Mouse (Mus musculus) hindbrain, embryonic 10.5 days (tissue): Measurements from ENCODE around the gene Cmtm2a. TPM values are rescaled to one million over a fixed set of nuclear protein-coding genes. Genes with fewer than 3 reads are reported as not detected.
"Not testable (repeated sequence)": the region's sequence is repeated elsewhere in the genome, so short reads cannot be mapped to it uniquely, and the experiment has no call there.

Source experiments
- DNase-seq: peaks from one replicate; pipeline ENCODE4 v3.0.0-alpha.2; 2017; ENCODE audit warnings: low spot score
- H3K27ac ChIP-seq: fragments of 300-500 bp; sonication (generic); 2 replicates; pipeline ENCODE4 v1.5.1; 2016; ENCODE audit warnings: mild to moderate bottlenecking, moderate library complexity
- H3K27me3 ChIP-seq: fragments of 300-500 bp; sonication (generic); 2 replicates; pipeline ENCODE4 v1.6.1; 2016; ENCODE audit warnings: mild to moderate bottlenecking; ENCODE audit not compliant: poor library complexity, insufficient read depth, severe bottlenecking
- H3K36me3 ChIP-seq: fragments of 300-500 bp; sonication (generic); 2 replicates; pipeline ENCODE4 v1.6.1; 2016; ENCODE audit warnings: mild to moderate bottlenecking, moderate library complexity
- H3K4me1 ChIP-seq: fragments of 300-500 bp; sonication (generic); replicated peaks from 2 replicates; pipeline ENCODE4 v1.6.1; 2016; ENCODE audit warnings: mild to moderate bottlenecking
- H3K4me3 ChIP-seq: fragments of 300-500 bp; sonication (generic); 2 replicates; pipeline ENCODE4 v1.5.1; 2016; ENCODE audit warnings: mild to moderate bottlenecking, moderate library complexity
- H3K9me3 ChIP-seq: fragments of 300-500 bp; sonication (generic); 2 replicates; pipeline ENCODE4 v1.6.1; 2016; ENCODE audit warnings: mild to moderate bottlenecking, moderate library complexity
- WGBS: fragments of 180-500 bp; shearing (Covaris S2); methylation state at CpG from one replicate; pipeline ENCODE4 v1.1.7; 2016; 5-methylcytosine and 5-hydroxymethylcytosine counted together
- polyA plus RNA-seq: library from polyadenylated mRNA; unstranded; fragments of >200 nt; fragmentation: Nextera tagmentation; extraction: Ambion mirVana; gene quantifications from 2 replicates; pipeline ENCODE4 v1.2.1, GENCODE M21; 2016

Cmtm2a gene
- polyA plus RNA-seq, result not detected in 2 replicates

DNA sequence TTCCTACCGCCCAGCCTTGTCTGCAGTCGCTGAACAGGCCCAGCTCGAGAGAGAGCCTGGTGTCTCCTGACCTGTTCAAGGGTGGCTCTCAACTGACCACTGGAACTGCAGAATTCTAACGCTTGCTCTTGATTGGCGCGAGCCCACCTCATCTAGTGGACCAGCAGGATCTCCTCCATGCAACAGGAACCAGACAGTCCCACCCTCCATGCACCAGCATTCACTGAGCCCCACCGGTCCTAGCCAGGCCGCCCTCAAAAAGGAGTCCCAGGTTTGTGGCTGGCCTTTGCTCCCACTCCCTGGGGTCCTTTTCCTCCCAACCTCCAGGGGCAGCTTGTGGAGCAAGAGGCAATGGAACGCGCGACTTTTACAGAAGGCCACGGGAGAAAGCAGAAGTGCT lies at the start of gene Cmtm2a:
TSS of gene Cmtm2a (minus strand) at position 101 of the 400 bp plus-strand sequence.
- 86% methylated on average over 12 of the region's 12 CpGs for WGBS
- not testable (repeated sequence) for H3K4me1 ChIP-seq, DNase-seq, H3K4me3 ChIP-seq, H3K27ac ChIP-seq, H3K27me3 ChIP-seq, H3K36me3 ChIP-seq, H3K9me3 ChIP-seq

DNA sequence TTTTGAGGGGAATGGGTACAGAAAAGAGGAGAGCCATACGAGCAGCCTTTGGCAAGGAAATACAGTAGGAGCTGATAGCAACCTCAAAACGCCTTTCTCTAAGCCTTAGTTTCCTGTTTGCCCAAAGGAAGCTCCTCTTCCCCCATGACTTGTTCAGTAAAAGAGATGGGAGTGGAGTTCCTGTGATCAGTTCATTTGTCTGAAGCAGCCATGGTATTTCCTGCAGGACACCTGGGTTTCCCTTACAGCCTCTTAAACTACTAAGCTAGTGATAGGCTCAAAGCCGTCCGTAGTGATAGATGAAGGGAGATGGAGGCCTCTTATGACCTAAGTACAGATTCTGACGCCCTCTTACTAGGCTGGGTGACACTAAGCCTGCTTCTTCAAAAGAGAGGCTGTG lies 49.4 kb upstream of the Cmtm2a start:
- no peaks in the 10 kb centered on the region for H3K27me3 ChIP-seq
- no peak overlapping the region for H3K27ac ChIP-seq
- 82% methylated on average over 5 of the region's 5 CpGs for WGBS
- H3K36me3 ChIP-seq, result peaks cover 31% of the 10 kb centered on the region
- no peaks in the 10 kb centered on the region for H3K9me3 ChIP-seq
- H3K4me3 ChIP-seq, result no peak overlapping the region
- no peak for DNase-seq
- H3K4me1 ChIP-seq, result peaks cover 41% of the 10 kb centered on the region

DNA sequence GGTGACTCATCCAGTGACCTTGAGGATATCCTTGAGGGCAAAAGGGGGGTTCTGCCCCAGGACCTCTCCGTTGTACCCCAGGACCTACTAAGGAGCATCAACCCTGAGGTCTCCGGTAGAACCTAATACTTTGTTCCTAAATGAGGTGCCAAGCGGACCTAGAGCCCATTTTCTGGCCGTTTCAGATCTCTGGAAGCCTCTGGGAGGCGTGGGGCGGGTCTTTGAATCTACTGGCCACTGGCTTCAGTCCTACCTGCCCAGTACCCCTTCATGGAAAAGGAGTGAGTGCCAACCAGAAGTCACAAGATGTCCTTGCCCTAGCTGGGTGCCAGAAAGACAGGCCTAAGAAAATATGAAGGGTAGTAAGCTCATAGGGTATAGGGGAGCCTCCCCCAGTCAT lies 48.7 kb upstream of the Cmtm2a start:
- no peaks in the 10 kb centered on the region for H3K9me3 ChIP-seq
- H3K4me3 ChIP-seq, result peak overlapping the region; percentile 70
- no peaks in the 10 kb centered on the region for H3K27me3 ChIP-seq
- WGBS, result 47% methylated on average over 6 of the region's 6 CpGs
- DNase-seq, result no peak
- peaks cover 23% of the 10 kb centered on the region for H3K36me3 ChIP-seq
- H3K27ac ChIP-seq, result peak overlapping the region; percentile 93
- H3K4me1 ChIP-seq, result peaks cover 36% of the 10 kb centered on the region

DNA sequence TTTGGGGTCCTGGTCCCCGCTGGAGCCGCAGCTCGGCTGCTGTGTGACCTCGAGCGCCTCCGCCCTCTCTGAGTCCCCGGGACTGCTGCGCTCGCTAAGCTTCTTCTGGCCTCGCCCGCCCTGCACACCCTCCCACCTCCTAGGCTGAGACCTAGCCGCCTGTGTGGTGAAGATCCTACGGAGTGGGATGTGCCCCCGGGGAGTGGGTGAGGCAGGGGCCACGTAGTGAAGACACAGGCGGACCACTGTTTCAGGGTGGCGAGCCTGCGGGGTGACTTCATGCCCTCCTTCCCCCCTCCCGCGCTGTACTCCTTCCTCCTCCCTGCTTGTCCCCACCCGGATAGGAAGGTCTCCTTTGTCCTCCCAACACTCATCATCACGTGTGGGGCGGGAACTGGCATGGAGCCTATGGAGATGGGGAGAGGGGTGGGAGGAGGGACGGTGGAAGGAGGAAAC lies 48.2 kb upstream of the Cmtm2a start:
- peak; percentile 78 for DNase-seq
- WGBS, result under 1% methylated on average over 24 of the region's 24 CpGs
- H3K9me3 ChIP-seq, result no peaks in the 10 kb centered on the region
- peak overlapping the region; percentile 70 for H3K4me3 ChIP-seq
- peaks cover 18% of the 10 kb centered on the region for H3K36me3 ChIP-seq
- H3K4me1 ChIP-seq, result peaks cover 33% of the 10 kb centered on the region
- H3K27ac ChIP-seq, result peak overlapping the region; percentile 93
- no peaks in the 10 kb centered on the region for H3K27me3 ChIP-seq

DNA sequence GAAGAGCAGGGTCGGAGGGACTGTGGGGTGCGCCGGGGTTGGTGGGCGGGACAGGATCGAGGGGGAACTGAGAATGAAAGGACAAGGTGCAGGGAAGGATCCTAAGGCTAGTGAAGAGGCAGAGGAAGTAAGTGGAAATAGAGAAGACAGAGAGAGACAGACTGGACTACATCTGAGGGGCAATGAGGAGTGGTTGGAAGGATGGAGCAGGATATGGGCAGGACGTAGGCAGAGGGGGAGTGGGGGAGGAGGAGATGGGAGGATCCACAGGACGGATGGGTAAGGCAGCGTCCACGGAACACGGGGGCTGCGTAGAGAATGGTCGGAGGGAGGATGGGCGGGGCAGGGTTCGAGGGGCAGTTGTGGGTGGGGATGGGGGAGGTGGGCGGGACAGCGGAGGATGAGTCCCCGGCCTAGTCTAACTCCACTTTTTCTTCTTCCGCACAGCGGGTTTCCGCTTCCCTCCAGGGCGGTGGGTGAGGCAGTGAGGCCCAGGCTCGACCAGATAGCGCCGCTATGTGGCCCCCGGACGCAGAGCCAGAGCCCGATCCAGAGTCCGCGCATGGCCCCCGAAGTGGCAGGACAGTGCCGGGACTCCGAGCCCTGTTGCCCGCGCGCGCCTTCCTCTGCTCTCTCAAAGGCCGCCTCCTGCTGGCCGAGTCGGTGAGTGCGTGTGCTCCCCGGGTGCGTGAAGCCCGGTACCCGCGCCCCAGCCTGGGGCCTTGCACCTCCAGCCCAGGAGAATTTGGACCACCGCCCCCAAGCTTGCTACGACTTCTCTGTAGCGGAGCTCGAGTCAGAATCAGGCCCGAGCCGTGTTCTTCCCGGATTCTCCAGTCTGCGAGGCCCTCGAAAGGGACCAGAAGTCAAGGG lies 47.5 kb upstream of the Cmtm2a start:
- Histone ChIP-seq H3K4me3 (peak overlapping the region; percentile 70), H3K27me3 (no peaks in the 10 kb centered on the region), H3K9me3 (no peaks in the 10 kb centered on the region), H3K36me3 (peaks cover 15% of the 10 kb centered on the region), H3K4me1 (peaks cover 33% of the 10 kb centered on the region), H3K27ac (peak overlapping the region; percentile 93)
- WGBS, result under 1% methylated on average over 54 of the region's 54 CpGs
- peak; percentile 87 for DNase-seq

DNA sequence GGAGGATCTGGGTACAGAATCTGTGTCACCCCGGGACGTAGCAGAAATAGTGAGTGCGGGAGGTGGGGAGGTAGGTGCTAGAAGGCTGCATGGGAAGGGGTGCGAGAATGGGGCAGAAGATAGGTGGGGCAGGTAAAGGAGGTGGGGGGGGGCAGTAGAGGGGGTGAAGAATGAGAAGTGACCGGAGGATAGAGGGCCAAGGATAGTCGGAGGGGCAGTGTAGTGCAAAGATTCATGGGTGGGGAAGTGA lies 46.9 kb upstream of the Cmtm2a start:
- Histone ChIP-seq H3K36me3 (peaks cover 10% of the 10 kb centered on the region; the same call in 1 of the 2 replicates), H3K27me3 (no peaks in the 10 kb centered on the region), H3K4me1 (peaks cover 33% of the 10 kb centered on the region), H3K4me3 (peak overlapping the region; percentile 70), H3K27ac (peak overlapping the region; percentile 93), H3K9me3 (no peaks in the 10 kb centered on the region)
- 3% methylated on average over 6 of the region's 6 CpGs for WGBS
- no peak for DNase-seq

DNA sequence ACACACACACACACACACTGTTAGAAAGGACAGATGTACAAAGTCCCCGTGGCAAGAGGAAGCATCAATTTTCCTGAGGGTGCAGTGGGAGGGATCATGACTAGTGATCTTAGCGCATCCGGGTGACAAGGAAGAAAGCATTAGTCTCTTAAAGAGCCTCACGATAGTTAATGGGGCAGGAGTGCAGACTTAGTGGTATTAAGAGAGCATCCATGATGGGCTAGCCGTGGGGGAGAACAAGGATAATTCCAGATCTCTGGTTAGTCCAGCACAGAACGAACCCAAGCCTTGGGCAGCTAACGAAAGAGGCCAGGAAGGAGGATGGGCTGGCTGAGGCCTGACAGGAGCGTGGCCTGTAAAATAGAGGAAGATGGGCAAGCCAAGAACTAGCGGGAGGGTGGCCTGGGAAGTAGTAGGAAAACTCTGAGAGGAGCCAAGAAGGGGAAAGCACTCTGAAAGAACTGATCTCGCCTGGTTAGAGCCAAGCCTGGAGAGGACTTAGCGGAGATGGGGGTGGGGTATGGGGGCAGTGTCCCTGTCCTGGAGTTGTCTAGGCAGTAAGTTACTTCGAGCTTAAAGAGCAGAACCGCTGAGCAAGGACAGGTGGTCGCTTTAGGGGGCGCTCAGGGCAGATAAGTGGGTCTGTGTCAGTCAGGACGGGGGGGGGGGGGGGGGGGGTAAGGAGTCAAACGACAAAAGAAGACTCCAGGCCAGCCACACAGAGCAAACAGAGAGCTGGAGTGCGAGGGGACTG lies 46.4 kb upstream of the Cmtm2a start, which contains the start of gene Cmtm3:
TSS of gene Cmtm3 (plus strand) at position 182 of the 754 bp plus-strand sequence.
- Histone ChIP-seq H3K36me3 (peaks cover 5% of the 10 kb centered on the region; the same call in 1 of the 2 replicates), H3K4me1 (peaks cover 33% of the 10 kb centered on the region), H3K27ac (peak within 1 kb of the TSS; percentile 93), H3K27me3 (no peaks in the 10 kb centered on the region), H3K4me3 (peak within 1 kb of the TSS; percentile 70), H3K9me3 (no peaks in the 10 kb centered on the region)
- DNase-seq, result peak; percentile 33
- WGBS, result 16% methylated on average over 18 of the region's 18 CpGs

DNA sequence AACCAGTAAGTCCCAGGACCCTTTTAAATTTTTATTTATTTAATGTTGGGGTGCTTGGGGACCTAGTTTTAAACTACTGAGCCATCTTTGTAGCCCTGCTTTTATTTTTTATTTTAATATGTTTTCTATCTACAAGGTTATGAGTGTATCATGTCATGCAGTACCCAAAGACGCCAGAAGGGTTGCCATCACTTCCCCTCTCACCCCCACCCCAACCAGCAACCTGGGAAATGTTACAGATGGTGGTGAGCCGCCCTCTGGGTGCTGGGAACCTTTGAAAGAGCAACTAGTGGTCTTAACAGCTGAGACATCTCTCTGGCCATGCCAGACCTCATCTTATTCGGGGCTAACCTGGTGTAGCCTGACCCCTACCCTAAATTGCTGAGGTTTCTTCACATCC lies 44.9 kb upstream of the Cmtm2a start:
- Histone ChIP-seq H3K27me3 (no peaks in the 10 kb centered on the region), H3K4me1 (peaks cover 25% of the 10 kb centered on the region), H3K27ac (no peak overlapping the region), H3K9me3 (no peaks in the 10 kb centered on the region), H3K4me3 (no peak overlapping the region), H3K36me3 (peaks cover 2% of the 10 kb centered on the region; the same call in 1 of the 2 replicates)
- WGBS, result 45% methylated on average over 3 of the region's 3 CpGs
- DNase-seq, result no peak

DNA sequence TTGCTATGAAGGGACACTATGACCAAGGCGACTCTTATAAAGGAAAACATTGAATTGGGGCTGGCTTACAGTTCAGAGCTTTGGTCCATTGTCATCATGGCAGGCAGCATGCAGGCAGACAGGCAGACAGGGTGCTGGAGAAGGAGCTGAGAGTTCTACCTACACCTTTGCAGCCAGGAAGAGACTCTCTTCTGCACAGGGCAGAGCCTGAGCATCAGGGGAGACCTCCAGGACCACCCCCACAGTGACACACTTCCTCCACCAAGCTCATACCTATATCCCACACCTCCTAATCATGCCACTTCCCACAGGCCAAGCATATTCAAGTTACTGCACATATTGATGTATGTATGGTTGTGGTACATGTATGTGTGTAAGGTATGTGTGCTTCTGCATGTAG lies 43.8 kb upstream of the Cmtm2a start:
- Histone ChIP-seq H3K4me1 (peaks cover 23% of the 10 kb centered on the region), H3K36me3 (no peaks in the 10 kb centered on the region), H3K9me3 (no peaks in the 10 kb centered on the region), H3K27ac (no peak overlapping the region), H3K4me3 (no peak overlapping the region), H3K27me3 (no peaks in the 10 kb centered on the region)
- 84% methylated on average over 1 of the region's 1 CpGs for WGBS
- DNase-seq, result no peak

DNA sequence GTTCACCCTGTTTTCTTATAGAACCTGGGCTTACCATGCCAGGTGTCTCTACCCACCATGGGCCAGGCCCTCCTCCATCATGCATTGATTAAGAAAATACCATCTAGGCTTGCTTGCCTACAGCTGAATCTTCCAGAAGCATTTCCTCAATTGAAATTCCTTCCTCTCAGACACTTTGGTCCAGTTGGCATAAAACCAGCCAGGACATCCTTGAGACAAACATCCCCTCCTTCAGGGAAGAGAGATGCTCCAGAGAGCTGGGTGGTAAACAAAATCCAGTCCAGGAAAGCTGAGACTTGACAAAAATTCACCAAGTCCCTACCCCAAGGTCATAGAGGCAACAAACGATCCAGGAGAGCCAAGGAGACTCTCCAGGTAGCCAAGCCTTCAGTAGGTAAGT lies 41.2 kb upstream of the Cmtm2a start:
- no peak for DNase-seq
- H3K9me3 ChIP-seq, result no peaks in the 10 kb centered on the region
- no peak overlapping the region for H3K27ac ChIP-seq
- H3K36me3 ChIP-seq, result no peaks in the 10 kb centered on the region
- H3K4me1 ChIP-seq, result peaks cover 2% of the 10 kb centered on the region; the same call in 1 of the 2 replicates
- H3K4me3 ChIP-seq, result no peak overlapping the region
- H3K27me3 ChIP-seq, result no peaks in the 10 kb centered on the region
- 74% methylated on average over 1 of the region's 1 CpGs for WGBS

DNA sequence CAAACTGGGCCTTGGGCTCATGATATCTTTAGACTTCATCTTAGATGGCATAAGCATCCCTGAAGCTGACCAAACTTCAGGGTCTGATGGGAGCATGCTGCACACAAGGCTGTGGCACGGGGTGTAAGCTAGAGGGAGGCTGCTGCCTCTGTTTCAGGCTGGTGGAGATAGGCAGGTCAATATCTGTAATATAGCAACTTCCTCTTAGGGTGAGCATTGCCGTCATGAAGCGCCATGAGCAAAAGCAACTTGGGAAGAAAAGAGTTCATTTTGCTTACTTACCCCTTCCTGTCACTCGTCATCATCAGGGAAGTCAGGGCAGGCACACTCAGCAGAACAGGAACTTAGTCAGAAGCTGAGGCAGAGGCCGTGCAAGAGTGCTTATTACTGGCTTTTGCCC lies 40.8 kb upstream of the Cmtm2a start:
- Histone ChIP-seq H3K27ac (no peak overlapping the region), H3K27me3 (no peaks in the 10 kb centered on the region), H3K36me3 (no peaks in the 10 kb centered on the region), H3K4me1 (no peaks in the 10 kb centered on the region), H3K9me3 (no peaks in the 10 kb centered on the region), H3K4me3 (no peak overlapping the region)
- no peak for DNase-seq
- WGBS, result 80% methylated on average over 5 of the region's 5 CpGs

DNA sequence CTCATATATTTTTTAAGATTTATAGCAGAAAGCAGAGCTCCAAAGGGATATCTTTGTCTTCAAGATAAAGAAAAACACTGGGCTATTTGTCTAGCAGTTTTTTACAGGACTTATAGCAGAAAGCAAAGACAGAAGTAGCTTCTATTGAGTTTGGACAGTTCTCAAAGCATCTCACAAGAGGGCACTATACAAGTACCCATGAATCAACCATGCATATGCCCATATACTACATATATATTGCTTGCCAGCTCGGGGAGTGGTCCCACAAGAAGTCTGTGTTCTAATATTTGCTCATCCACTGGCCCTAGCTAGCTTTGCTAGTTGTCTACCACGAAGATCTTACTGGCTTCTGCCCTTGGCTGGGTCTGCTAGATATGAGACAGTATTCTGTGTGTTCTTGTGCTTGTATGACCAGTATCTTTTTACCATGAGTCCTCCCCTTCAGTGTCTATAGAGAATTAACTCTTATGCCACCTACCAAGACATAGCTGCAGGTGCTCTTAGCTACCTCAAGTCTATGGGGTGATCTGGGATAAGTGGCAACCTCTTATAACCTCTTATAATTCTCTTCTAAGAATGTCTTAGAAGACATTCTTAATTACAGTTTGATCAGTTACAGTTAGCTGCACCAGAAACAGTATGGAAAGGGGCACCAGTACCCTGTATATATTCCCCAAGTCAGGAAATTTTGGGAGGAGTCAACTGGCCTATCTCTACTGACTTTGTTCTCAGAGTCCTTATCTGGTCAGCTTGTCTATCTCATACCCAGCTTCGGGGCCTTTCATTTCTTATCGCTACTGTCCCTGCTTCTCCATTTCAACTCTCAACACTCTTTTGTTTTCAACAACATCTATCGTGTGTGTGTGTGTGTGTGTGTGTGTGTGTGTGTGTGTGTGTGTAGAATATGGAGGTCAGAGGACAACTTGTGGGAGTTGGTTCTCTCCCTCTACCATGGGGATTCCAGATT lies 40.0 kb upstream of the Cmtm2a start:
- H3K4me3 ChIP-seq, result no peak overlapping the region
- H3K27ac ChIP-seq, result no peak overlapping the region
- DNase-seq, result no peak
- WGBS, result 78% methylated on average over 5 of the region's 5 CpGs
- no peaks in the 10 kb centered on the region for H3K9me3 ChIP-seq
- H3K27me3 ChIP-seq, result no peaks in the 10 kb centered on the region
- no peaks in the 10 kb centered on the region for H3K36me3 ChIP-seq
- no peaks in the 10 kb centered on the region for H3K4me1 ChIP-seq
